Mouse (Mus musculus): Measurements from ENCODE around the gene Dgki. TPM values are rescaled to one million over a fixed set of nuclear protein-coding genes. Genes with fewer than 3 reads are reported as not detected.

Gene Dgki
- polyA plus RNA-seq, 1 experiment from 2014 or later: 7.1 TPM

- 87% methylated on average over 6 of the region's 6 CpGs for WGBS
- Histone ChIP-seq H3K9me3 (replicated peaks) (no peaks in the 10 kb centered on the region), H3K4me2 (no peak overlapping the region), H3K36me3 (no peaks in the 10 kb centered on the region), H3K27me3 (replicated peaks) (no peaks in the 10 kb centered on the region), H3K9ac (replicated peaks) (no peak overlapping the region), H3K27ac (replicated peaks) (no peak overlapping the region), H3K4me3 (replicated peaks) (no peak overlapping the region), H3K4me1 (peaks cover 8% of the 10 kb centered on the region)
- no peak for ATAC-seq (ENCODE audit: low FRiP score)
Observed at GRCm38 (mm10) chr6:36898412-36898811, 401.6 kb downstream of the Dgki start.

GRCm38 (mm10) chr6:36897616-36898149 is 402.3 kb downstream of the Dgki start:
- Histone ChIP-seq H3K4me2 (no peak overlapping the region), H3K4me3 (replicated peaks) (no peak overlapping the region), H3K4me1 (peaks cover under 1% of the 10 kb centered on the region; the same call in 1 of the 2 replicates), H3K27me3 (replicated peaks) (no peaks in the 10 kb centered on the region), H3K27ac (replicated peaks) (no peak overlapping the region), H3K9ac (replicated peaks) (no peak overlapping the region), H3K9me3 (replicated peaks) (no peaks in the 10 kb centered on the region), H3K36me3 (no peaks in the 10 kb centered on the region)
- no peak for ATAC-seq (ENCODE audit: low FRiP score)
- 52% methylated on average over 3 of the region's 3 CpGs for WGBS

GRCm38 (mm10) chr6:36896656-36897055 is 403.3 kb downstream of the Dgki start:
- H3K9me3 ChIP-seq (replicated peaks): no peaks in the 10 kb centered on the region
- no peaks in the 10 kb centered on the region for H3K27me3 ChIP-seq (replicated peaks)
- H3K27ac ChIP-seq (replicated peaks): no peak overlapping the region
- no peak for ATAC-seq (ENCODE audit: low FRiP score)
- H3K4me3 ChIP-seq (replicated peaks): no peak overlapping the region
- H3K9ac ChIP-seq (replicated peaks): no peak overlapping the region
- H3K36me3 ChIP-seq: no peaks in the 10 kb centered on the region
- H3K4me1 ChIP-seq: peaks cover 6% of the 10 kb centered on the region
- 78% methylated on average over 2 of the region's 2 CpGs for WGBS
- no peak overlapping the region for H3K4me2 ChIP-seq

- peak overlapping the region; percentile 23; the same call in 1 of the 2 replicates for H3K27ac ChIP-seq (replicated peaks)
Observed at GRCm38 (mm10) chr6:36891820-36892219, 408.2 kb downstream of the Dgki start.

GRCm38 (mm10) chr6:36890776-36891175 is 409.2 kb downstream of the Dgki start:
- no peak overlapping the region for H3K4me3 ChIP-seq (replicated peaks)
- H3K36me3 ChIP-seq: no peaks in the 10 kb centered on the region
- no peak overlapping the region for H3K9ac ChIP-seq (replicated peaks)
- no peaks in the 10 kb centered on the region for H3K9me3 ChIP-seq (replicated peaks)
- no peaks in the 10 kb centered on the region for H3K27me3 ChIP-seq (replicated peaks)
- H3K4me2 ChIP-seq: no peak overlapping the region
- H3K4me1 ChIP-seq: peaks cover 16% of the 10 kb centered on the region
- no peak overlapping the region; the same call in 1 of the 2 replicates for H3K27ac ChIP-seq (replicated peaks)
- 36% methylated on average over 2 of the region's 2 CpGs for WGBS
- ATAC-seq (ENCODE audit: low FRiP score): no peak

More at GRCm38 (mm10) chr6:36891820-36892219, 408.2 kb downstream of the Dgki start:
- no peaks in the 10 kb centered on the region for H3K27me3 ChIP-seq (replicated peaks)
- H3K9me3 ChIP-seq (replicated peaks): no peaks in the 10 kb centered on the region
- no peaks in the 10 kb centered on the region for H3K36me3 ChIP-seq
- no peak overlapping the region for H3K9ac ChIP-seq (replicated peaks)
- 74% methylated on average over 5 of the region's 5 CpGs for WGBS
- no peak overlapping the region for H3K4me3 ChIP-seq (replicated peaks)
- peaks cover 16% of the 10 kb centered on the region for H3K4me1 ChIP-seq
- no peak overlapping the region for H3K4me2 ChIP-seq
- no peak for ATAC-seq (ENCODE audit: low FRiP score)

GRCm38 (mm10) chr6:36890296-36890695 is 409.7 kb downstream of the Dgki start:
- H3K27ac ChIP-seq (replicated peaks): no peak overlapping the region
- whole genome bisulfite sequencing: 6% methylated on average over 5 of the region's 5 CpGs
- peak; percentile 35; the same call in 1 of the 2 replicates for ATAC-seq (ENCODE audit: low FRiP score)

GRCm38 (mm10) chr6:36881309-36881708 is 418.7 kb downstream of the Dgki start:
- Histone ChIP-seq H3K4me3 (replicated peaks) (no peak overlapping the region), H3K4me1 (peaks cover 8% of the 10 kb centered on the region), H3K27ac (replicated peaks) (peak overlapping the region; percentile 51; the same call in 1 of the 2 replicates), H3K9me3 (replicated peaks) (no peaks in the 10 kb centered on the region), H3K36me3 (no peaks in the 10 kb centered on the region), H3K9ac (replicated peaks) (no peak overlapping the region), H3K27me3 (replicated peaks) (no peaks in the 10 kb centered on the region), H3K4me2 (no peak overlapping the region)
- 26% methylated on average over 4 of the region's 4 CpGs for WGBS
- peak; percentile 53; the same call in 1 of the 2 replicates for ATAC-seq (ENCODE audit: low FRiP score)

More at GRCm38 (mm10) chr6:36890296-36890695, 409.7 kb downstream of the Dgki start:
- no peaks in the 10 kb centered on the region for H3K27me3 ChIP-seq (replicated peaks)
- H3K36me3 ChIP-seq: no peaks in the 10 kb centered on the region
- H3K4me1 ChIP-seq: peaks cover 16% of the 10 kb centered on the region
- no peaks in the 10 kb centered on the region for H3K9me3 ChIP-seq (replicated peaks)
- H3K4me3 ChIP-seq (replicated peaks): no peak overlapping the region
- H3K4me2 ChIP-seq: no peak overlapping the region
- no peak overlapping the region for H3K9ac ChIP-seq (replicated peaks)

GRCm38 (mm10) chr6:36880643-36881263 is 419.2 kb downstream of the Dgki start:
- no peaks in the 10 kb centered on the region for H3K36me3 ChIP-seq
- H3K9me3 ChIP-seq (replicated peaks): no peaks in the 10 kb centered on the region
- H3K27me3 ChIP-seq (replicated peaks): no peaks in the 10 kb centered on the region
- no peak overlapping the region for H3K4me3 ChIP-seq (replicated peaks)
- H3K4me1 ChIP-seq: peaks cover 8% of the 10 kb centered on the region
- ATAC-seq (ENCODE audit: low FRiP score): peak; percentile 85
- no peak overlapping the region for H3K4me2 ChIP-seq
- H3K27ac ChIP-seq (replicated peaks): peak overlapping the region; percentile 51
- no peak overlapping the region for H3K9ac ChIP-seq (replicated peaks)
- WGBS: 19% methylated on average over 7 of the region's 7 CpGs

GRCm38 (mm10) chr6:36877399-36877798 is 422.6 kb downstream of the Dgki start:
- Histone ChIP-seq H3K27ac (replicated peaks) (no peak overlapping the region), H3K4me1 (peaks cover 8% of the 10 kb centered on the region), H3K9me3 (replicated peaks) (no peaks in the 10 kb centered on the region), H3K9ac (replicated peaks) (no peak overlapping the region), H3K4me3 (replicated peaks) (no peak overlapping the region), H3K4me2 (no peak overlapping the region), H3K36me3 (no peaks in the 10 kb centered on the region), H3K27me3 (replicated peaks) (no peaks in the 10 kb centered on the region)
- no peak for ATAC-seq (ENCODE audit: low FRiP score)
- WGBS: 23% methylated on average over 4 of the region's 4 CpGs

GRCm38 (mm10) chr6:36876426-36876825 is 423.6 kb downstream of the Dgki start:
- Histone ChIP-seq H3K4me3 (replicated peaks) (no peak overlapping the region), H3K27ac (replicated peaks) (no peak overlapping the region), H3K4me2 (no peak overlapping the region), H3K27me3 (replicated peaks) (no peaks in the 10 kb centered on the region), H3K36me3 (no peaks in the 10 kb centered on the region), H3K9ac (replicated peaks) (no peak overlapping the region), H3K4me1 (peaks cover 8% of the 10 kb centered on the region), H3K9me3 (replicated peaks) (no peaks in the 10 kb centered on the region)
- WGBS: 59% methylated on average over 4 of the region's 4 CpGs
- no peak for ATAC-seq (ENCODE audit: low FRiP score)

- no peak overlapping the region for H3K27ac ChIP-seq (replicated peaks)
- WGBS: 31% methylated on average over 5 of the region's 5 CpGs
- no peaks in the 10 kb centered on the region for H3K9me3 ChIP-seq (replicated peaks)
- H3K4me1 ChIP-seq: peaks cover 7% of the 10 kb centered on the region
- no peak overlapping the region for H3K4me2 ChIP-seq
- H3K27me3 ChIP-seq (replicated peaks): no peaks in the 10 kb centered on the region
- no peak overlapping the region for H3K4me3 ChIP-seq (replicated peaks)
- H3K36me3 ChIP-seq: no peaks in the 10 kb centered on the region
- no peak overlapping the region for H3K9ac ChIP-seq (replicated peaks)
- no peak for ATAC-seq (ENCODE audit: low FRiP score)
Observed at GRCm38 (mm10) chr6:36875926-36876325, 424.1 kb downstream of the Dgki start.

GRCm38 (mm10) chr6:36872876-36873275 is 427.1 kb downstream of the Dgki start:
- Histone ChIP-seq H3K9me3 (replicated peaks) (no peaks in the 10 kb centered on the region), H3K9ac (replicated peaks) (no peak overlapping the region), H3K4me2 (no peak overlapping the region), H3K27me3 (replicated peaks) (no peaks in the 10 kb centered on the region), H3K27ac (replicated peaks) (no peak overlapping the region), H3K36me3 (no peaks in the 10 kb centered on the region), H3K4me3 (replicated peaks) (no peak overlapping the region), H3K4me1 (no peaks in the 10 kb centered on the region; the same call in 1 of the 2 replicates)
- WGBS: 83% methylated on average over 3 of the region's 3 CpGs
- ATAC-seq (ENCODE audit: low FRiP score): no peak

Data from neural tube, embryonic 15.5 days (tissue).